Mouse (Mus musculus) midbrain, postnatal 0 days (tissue): ENCODE results near the gene Ptprm. TPM values are rescaled to one million over a fixed set of nuclear protein-coding genes. Genes with fewer than 3 reads are reported as not detected.
A peak's percentile ranks its signal among the peaks of the same experiment; 100 is the strongest.

Experiments
- ATAC-seq: fragments of 200-750 bp; cut with Nextera tagmentation; 2 replicates; pipeline ENCODE4 v1.8.0; 2017; ENCODE audit warnings: moderate number of reproducible peaks, mild to moderate bottlenecking, moderate TSS enrichment, moderate library complexity; ENCODE audit not compliant: low FRiP score
- DNase-seq: peaks from one replicate; pipeline ENCODE4 v3.0.0-alpha.2; 2015; ENCODE audit warnings: low spot score
- H3K27ac ChIP-seq: fragments of 300-500 bp; sonication (generic); 2 replicates; pipeline ENCODE4 v1.5.1; 2014; ENCODE audit warnings: low read depth, mild to moderate bottlenecking, low read length, mixed read lengths
- H3K27me3 ChIP-seq: fragments of 300-500 bp; sonication (generic); 2 replicates; pipeline ENCODE4 v1.6.1; 2014; ENCODE audit warnings: low read length, control low read depth, mixed read lengths; ENCODE audit not compliant: insufficient read depth
- H3K36me3 ChIP-seq: fragments of 300-500 bp; sonication (generic); 2 replicates; pipeline ENCODE4 v1.6.1; 2014; ENCODE audit warnings: low read length, control low read depth, mixed read lengths; ENCODE audit not compliant: insufficient read depth
- H3K4me1 ChIP-seq: fragments of 300-500 bp; sonication (generic); 2 replicates; pipeline ENCODE4 v1.6.1; 2014; ENCODE audit warnings: mild to moderate bottlenecking, control low read depth, antibody characterized with exemption, low read length, mixed read lengths; ENCODE audit not compliant: insufficient read depth
- H3K4me2 ChIP-seq: fragments of 300-500 bp; sonication (generic); 2 replicates; pipeline ENCODE4 v1.6.1; 2014; ENCODE audit warnings: low read depth, mild to moderate bottlenecking, low read length, mixed read lengths; ENCODE audit not compliant: poor library complexity, severe bottlenecking
- H3K4me3 ChIP-seq: fragments of 300-500 bp; sonication (generic); 2 replicates; pipeline ENCODE4 v1.5.1; 2014; ENCODE audit warnings: low read depth, mild to moderate bottlenecking, low read length, moderate library complexity
- H3K9ac ChIP-seq: fragments of 300-500 bp; sonication (generic); replicated peaks from 2 replicates; pipeline ENCODE4 v1.6.1; 2014; ENCODE audit warnings: mild to moderate bottlenecking, low read length, moderate library complexity, mixed read lengths; ENCODE audit not compliant: poor library complexity, severe bottlenecking
- H3K9me3 ChIP-seq: fragments of 300-500 bp; sonication (generic); 2 replicates; pipeline ENCODE4 v1.6.1; 2016; ENCODE audit warnings: low read length, control low read depth
- CTCF ChIP-seq: IDR thresholded peaks from 2 replicates; pipeline ENCODE4 v1.5.1; 2016; ENCODE audit warnings: antibody characterized with exemption, mild to moderate bottlenecking
- WGBS: fragments of 180-500 bp; shearing (Covaris S2); extraction: QIAGEN DNeasy Blood & Tissue Kit; methylation state at CpG from one replicate; pipeline ENCODE4 v1.1.7; 2014; 5-methylcytosine and 5-hydroxymethylcytosine counted together
- polyA plus RNA-seq: library from polyadenylated mRNA; unstranded; fragments of >200 nt; fragmentation: Nextera tagmentation; extraction: Ambion mirVana; gene quantifications from 2 replicates; pipeline ENCODE4 v1.2.1, GENCODE M21; 2015
- total RNA-seq: library from RNA; depleted of rRNA; stranded (reverse); fragments of >200 nt; gene quantifications from 2 replicates; pipeline ENCODE4 v1.2.3, GENCODE M21; 2014

Gene Ptprm
- total and polyA plus RNA-seq, 2 experiments from 2014 or later = 18.3 to 43.5 TPM

DNA sequence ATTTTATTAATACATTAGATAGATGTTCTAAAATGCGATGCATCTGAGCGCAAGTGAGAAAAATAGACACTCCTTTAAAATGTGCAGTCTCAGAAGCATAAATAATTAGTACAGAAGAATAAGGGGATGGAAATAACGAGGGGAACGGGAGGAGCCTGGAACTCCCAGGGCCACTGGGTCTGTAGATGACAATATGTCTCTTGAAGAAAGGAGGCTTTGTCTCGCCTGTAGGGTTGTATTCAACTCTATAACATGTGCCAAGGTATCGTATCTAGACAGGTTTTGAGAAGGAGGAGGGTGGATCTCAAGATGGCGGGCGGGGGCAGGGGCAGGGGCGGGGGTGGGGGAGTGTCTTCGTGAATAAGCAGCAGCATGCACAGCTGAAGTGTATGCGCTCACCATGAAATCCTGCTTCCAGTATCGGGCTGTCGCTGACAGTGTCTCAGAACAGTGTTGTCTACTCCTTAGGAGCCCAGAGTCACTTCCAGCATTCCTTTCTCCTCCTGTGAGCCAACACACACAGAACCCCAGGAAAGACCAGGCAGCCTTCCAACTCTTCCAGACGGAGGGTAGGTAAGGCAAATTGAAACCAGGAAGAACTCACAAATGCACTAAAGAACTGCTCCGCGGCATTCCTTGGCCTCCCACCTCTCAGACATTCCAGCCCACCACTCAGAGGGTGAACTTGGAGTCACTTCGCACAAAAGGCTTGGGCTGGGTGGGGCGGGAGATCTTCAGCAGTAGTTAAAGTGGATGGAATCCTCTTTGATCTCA, 50.7 kb downstream of the Ptprm start:
- no peak overlapping the region for H3K27ac ChIP-seq
- no peak overlapping the region for H3K4me2 ChIP-seq
- peaks cover 3% of the 10 kb centered on the region for H3K4me1 ChIP-seq
- ATAC-seq = no peak
- TF ChIP-seq CTCF = no peak
- no peaks in the 10 kb centered on the region for H3K9me3 ChIP-seq
- H3K36me3 ChIP-seq = no peaks in the 10 kb centered on the region
- no peaks in the 10 kb centered on the region for H3K27me3 ChIP-seq
- 61% methylated on average over 18 of the region's 18 CpGs for WGBS
- no peak overlapping the region for H3K4me3 ChIP-seq
- H3K9ac ChIP-seq = no peak overlapping the region
- DNase-seq = peak; percentile 32

DNA sequence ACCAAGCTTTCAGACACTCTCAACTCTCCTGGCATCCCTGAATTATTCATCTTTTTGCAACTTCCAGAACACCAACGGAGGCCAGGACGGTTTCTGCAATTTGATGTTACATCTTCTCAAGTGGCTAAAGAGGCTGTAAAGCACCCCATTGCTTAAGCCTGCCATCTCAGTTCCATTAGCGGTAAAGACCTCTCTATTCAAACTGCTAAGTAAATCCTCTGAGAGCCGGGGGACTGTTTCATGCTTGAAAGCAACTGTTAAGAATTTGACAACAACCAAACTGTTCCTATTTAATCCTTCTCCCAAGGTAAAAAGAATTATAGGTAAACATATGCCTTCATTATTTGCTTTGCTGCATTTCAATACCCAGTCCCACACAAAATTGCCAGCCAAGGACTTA, 51.7 kb downstream of the Ptprm start:
- Histone ChIP-seq H3K9me3 (no peaks in the 10 kb centered on the region), H3K9ac (no peak overlapping the region), H3K4me2 (no peak overlapping the region), H3K27ac (no peak overlapping the region), H3K27me3 (no peaks in the 10 kb centered on the region), H3K4me3 (no peak overlapping the region), H3K4me1 (peaks cover 5% of the 10 kb centered on the region), H3K36me3 (no peaks in the 10 kb centered on the region)
- ATAC-seq = no peak
- DNase-seq = peak; percentile 54
- 26% methylated on average over 4 of the region's 4 CpGs for WGBS
- no peak for TF ChIP-seq CTCF

DNA sequence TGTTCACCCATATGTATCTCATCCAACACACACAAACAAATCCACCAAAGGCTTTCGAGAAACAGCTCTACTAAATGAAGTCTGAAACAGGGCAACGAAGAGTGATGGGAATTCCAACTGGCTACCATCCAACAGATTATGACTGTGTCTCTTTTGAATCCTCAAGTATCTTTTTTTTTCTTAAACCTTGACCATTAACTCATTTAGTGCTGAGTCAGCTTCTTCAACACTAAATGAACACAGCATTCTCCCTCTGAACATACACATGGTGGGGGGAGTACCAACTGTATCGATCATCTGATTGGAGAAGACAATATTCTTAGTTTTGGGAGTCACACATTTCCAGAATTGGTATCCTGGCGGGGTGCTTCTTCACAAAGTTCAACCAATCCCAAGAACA, 52.2 kb downstream of the Ptprm start:
- Histone ChIP-seq H3K4me2 (no peak overlapping the region), H3K9ac (no peak overlapping the region), H3K27me3 (no peaks in the 10 kb centered on the region), H3K4me1 (peaks cover 5% of the 10 kb centered on the region), H3K4me3 (no peak overlapping the region), H3K9me3 (no peaks in the 10 kb centered on the region), H3K36me3 (no peaks in the 10 kb centered on the region), H3K27ac (no peak overlapping the region)
- TF ChIP-seq CTCF = no peak
- ATAC-seq (no peak), DNase-seq (no peak)
- 78% methylated on average over 4 of the region's 4 CpGs for WGBS

DNA sequence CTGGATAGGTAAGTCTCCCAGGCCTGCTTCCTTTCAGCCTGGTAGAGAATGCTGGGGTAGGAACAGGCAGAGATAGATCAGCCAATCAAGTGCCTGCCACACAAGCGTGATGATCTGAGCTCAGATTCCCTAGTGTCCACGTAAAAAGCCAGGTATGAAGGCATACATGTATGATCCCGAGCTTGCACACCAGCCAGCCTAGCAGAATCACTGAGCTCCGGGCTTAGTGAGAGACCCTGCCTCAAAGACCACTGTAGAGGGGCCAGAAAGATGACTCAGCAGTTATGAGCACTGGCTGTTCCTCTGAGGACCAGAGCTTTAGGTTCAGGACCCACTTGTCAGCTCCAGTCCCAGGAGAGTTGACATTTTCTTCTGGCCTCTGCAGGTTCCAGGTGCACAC, 52.9 kb downstream of the Ptprm start:
- ATAC-seq = no peak
- H3K9me3 ChIP-seq = no peaks in the 10 kb centered on the region
- TF ChIP-seq CTCF = no peak
- DNase-seq = no peak
- H3K36me3 ChIP-seq = no peaks in the 10 kb centered on the region
- H3K4me2 ChIP-seq = no peak overlapping the region
- H3K27me3 ChIP-seq = no peaks in the 10 kb centered on the region
- no peak overlapping the region for H3K27ac ChIP-seq
- H3K9ac ChIP-seq = no peak overlapping the region
- H3K4me3 ChIP-seq = no peak overlapping the region
- H3K4me1 ChIP-seq = peaks cover 3% of the 10 kb centered on the region
- WGBS = 96% methylated on average over 4 of the region's 4 CpGs

DNA sequence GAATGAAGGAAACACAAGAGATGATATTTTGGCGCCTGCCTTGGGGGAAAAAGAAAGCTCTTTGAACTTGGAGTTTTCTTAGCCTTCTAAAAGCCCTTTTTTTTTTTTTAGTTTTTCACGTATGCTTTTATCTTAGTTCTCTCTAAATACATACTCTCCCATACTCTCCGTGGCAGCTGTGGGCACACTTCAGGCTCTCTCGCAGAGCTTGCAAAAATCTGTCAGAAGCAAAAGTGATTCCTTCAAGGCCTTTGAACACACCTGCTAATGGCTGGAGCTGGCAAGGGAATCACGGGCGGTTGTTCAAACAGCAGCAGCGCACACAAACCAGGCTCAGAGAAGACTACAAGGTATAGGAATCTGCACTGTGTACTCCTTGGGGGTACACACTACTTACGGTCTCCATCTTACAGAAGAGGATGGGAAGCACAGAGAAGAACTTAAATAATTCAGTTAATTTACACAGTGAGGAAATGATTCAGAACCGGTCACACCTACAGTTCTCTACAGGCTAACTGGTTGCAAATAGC, 55.9 kb downstream of the Ptprm start:
- H3K4me2 ChIP-seq = no peak overlapping the region
- peaks cover 2% of the 10 kb centered on the region; the same call in 1 of the 2 replicates for H3K4me1 ChIP-seq
- H3K4me3 ChIP-seq = no peak overlapping the region
- H3K27me3 ChIP-seq = no peaks in the 10 kb centered on the region
- no peak overlapping the region for H3K27ac ChIP-seq
- DNase-seq (no peak), ATAC-seq (no peak)
- no peaks in the 10 kb centered on the region for H3K9me3 ChIP-seq
- no peaks in the 10 kb centered on the region for H3K36me3 ChIP-seq
- no peak overlapping the region for H3K9ac ChIP-seq
- TF ChIP-seq CTCF = no peak
- WGBS = 57% methylated on average over 9 of the region's 9 CpGs
